Mouse (Mus musculus) forebrain, embryonic 14.5 days (tissue): Measurements from ENCODE around the gene Manba. TPM values are rescaled to one million over a fixed set of nuclear protein-coding genes. Genes with fewer than 3 reads are reported as not detected.

Experiments
- ATAC-seq: fragments of 200-750 bp; cut with Nextera tagmentation; 2 replicates; pipeline ENCODE4 v1.8.0; 2017; ENCODE audit warnings: mild to moderate bottlenecking, moderate library complexity
- DNase-seq: peaks from one replicate; pipeline ENCODE4 v3.0.0-alpha.2; 2015; ENCODE audit warnings: low spot score
- H3K27ac ChIP-seq: fragments of 300-500 bp; sonication (generic); 2 replicates; pipeline ENCODE4 v1.5.1; 2014; ENCODE audit warnings: low read depth, mild to moderate bottlenecking, control low read depth, low read length, moderate library complexity
- H3K27me3 ChIP-seq: fragments of 300-500 bp; sonication (generic); replicated peaks from 2 replicates; pipeline ENCODE4 v1.6.1; 2014; ENCODE audit warnings: low read length, control low read depth, mixed read lengths; ENCODE audit not compliant: control insufficient read depth, insufficient read depth
- H3K36me3 ChIP-seq: fragments of 300-500 bp; sonication (generic); 2 replicates; pipeline ENCODE4 v1.6.1; 2014; ENCODE audit warnings: low read length, control low read depth; ENCODE audit not compliant: control insufficient read depth, insufficient read depth
- H3K4me1 ChIP-seq: fragments of 300-500 bp; sonication (generic); 2 replicates; pipeline ENCODE4 v1.6.1; 2014; ENCODE audit warnings: antibody characterized with exemption, low read length, control low read depth; ENCODE audit not compliant: control insufficient read depth, insufficient read depth
- H3K4me2 ChIP-seq: fragments of 300-500 bp; sonication (generic); 2 replicates; pipeline ENCODE4 v1.6.1; 2014; ENCODE audit warnings: mild to moderate bottlenecking, control low read depth, low read length
- H3K4me3 ChIP-seq: fragments of 300-500 bp; sonication (generic); 2 replicates; pipeline ENCODE4 v1.5.1; 2014; ENCODE audit warnings: low read depth, low read length, control low read depth
- H3K9ac ChIP-seq: fragments of 300-500 bp; sonication (generic); 2 replicates; pipeline ENCODE4 v1.6.1; 2014; ENCODE audit warnings: mild to moderate bottlenecking, low read length, control low read depth, moderate library complexity
- H3K9me3 ChIP-seq: fragments of 300-500 bp; sonication (generic); replicated peaks from 2 replicates; pipeline ENCODE4 v1.6.1; 2016; ENCODE audit warnings: low read length, control low read depth, mixed read lengths; ENCODE audit not compliant: control insufficient read depth
- WGBS: fragments of 180-500 bp; shearing (Covaris S2); extraction: QIAGEN DNeasy Blood & Tissue Kit; methylation state at CpG from one replicate; pipeline ENCODE4 v1.1.7; 2014; 5-methylcytosine and 5-hydroxymethylcytosine counted together
- polyA plus RNA-seq: library from polyadenylated mRNA; unstranded; fragments of >200 nt; fragmentation: Nextera tagmentation; extraction: Ambion mirVana; gene quantifications from 2 replicates; pipeline ENCODE4 v1.2.1, GENCODE M21; 2014

Manba gene
- polyA plus RNA-seq, 1 experiment from 2014 or later = 4.1 TPM

GRCm38 (mm10) chr3:135575126-135575525 is 89.7 kb downstream of the Manba start:
- WGBS = 96% methylated on average over 3 of the region's 3 CpGs
- no peak overlapping the region for H3K9ac ChIP-seq
- no peak for ATAC-seq
- no peaks in the 10 kb centered on the region for H3K27me3 ChIP-seq
- H3K36me3 ChIP-seq = no peaks in the 10 kb centered on the region
- no peak overlapping the region for H3K4me2 ChIP-seq
- H3K4me1 ChIP-seq = no peaks in the 10 kb centered on the region
- no peak overlapping the region for H3K4me3 ChIP-seq
- no peak overlapping the region for H3K27ac ChIP-seq
- no peak for DNase-seq
- H3K9me3 ChIP-seq = no peaks in the 10 kb centered on the region

DNA sequence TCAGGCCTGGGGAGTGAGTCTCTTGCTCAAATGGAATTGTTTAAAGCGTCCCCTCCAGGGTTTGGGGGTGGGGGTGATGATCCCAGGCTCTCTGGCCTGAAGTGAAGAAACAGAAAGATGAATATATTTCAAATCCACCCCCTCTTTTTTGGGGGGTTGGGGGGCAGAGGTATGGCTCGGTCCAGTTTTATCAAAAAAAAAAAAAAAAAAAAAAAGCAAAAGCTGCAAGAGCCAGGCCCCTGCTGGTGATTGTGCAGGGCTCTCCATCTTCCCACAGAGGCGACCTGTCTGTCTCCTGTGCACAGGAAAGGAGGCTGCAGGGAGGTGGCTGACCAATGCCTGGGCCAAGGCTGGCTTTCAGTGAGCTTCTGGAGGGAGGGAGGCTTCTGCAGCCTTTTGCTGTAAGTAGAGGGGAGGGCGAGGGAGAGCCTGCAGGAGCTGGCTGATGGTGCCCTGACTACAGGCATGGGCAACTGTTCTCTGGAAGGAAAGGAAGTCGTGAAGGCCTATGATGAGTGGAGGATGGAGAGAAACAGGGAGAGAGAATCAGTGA is 93.3 kb downstream of the Manba start:
- no peak for ATAC-seq
- Histone ChIP-seq H3K27ac (no peak overlapping the region), H3K4me1 (peaks cover 4% of the 10 kb centered on the region), H3K4me2 (no peak overlapping the region), H3K27me3 (no peaks in the 10 kb centered on the region), H3K4me3 (no peak overlapping the region), H3K9me3 (no peaks in the 10 kb centered on the region), H3K9ac (no peak overlapping the region), H3K36me3 (no peaks in the 10 kb centered on the region)
- 60% methylated on average over 5 of the region's 5 CpGs for WGBS
- no peak for DNase-seq

GRCm38 (mm10) chr3:135579179-135579578 is 93.8 kb downstream of the Manba start:
- Histone ChIP-seq H3K27me3 (no peaks in the 10 kb centered on the region), H3K4me3 (no peak overlapping the region), H3K27ac (no peak overlapping the region), H3K4me1 (peaks cover 4% of the 10 kb centered on the region), H3K4me2 (no peak overlapping the region), H3K36me3 (peaks cover 3% of the 10 kb centered on the region; the same call in 1 of the 2 replicates), H3K9me3 (no peaks in the 10 kb centered on the region), H3K9ac (no peak overlapping the region)
- no peak for DNase-seq
- WGBS = 70% methylated on average over 4 of the region's 4 CpGs
- ATAC-seq = no peak

DNA sequence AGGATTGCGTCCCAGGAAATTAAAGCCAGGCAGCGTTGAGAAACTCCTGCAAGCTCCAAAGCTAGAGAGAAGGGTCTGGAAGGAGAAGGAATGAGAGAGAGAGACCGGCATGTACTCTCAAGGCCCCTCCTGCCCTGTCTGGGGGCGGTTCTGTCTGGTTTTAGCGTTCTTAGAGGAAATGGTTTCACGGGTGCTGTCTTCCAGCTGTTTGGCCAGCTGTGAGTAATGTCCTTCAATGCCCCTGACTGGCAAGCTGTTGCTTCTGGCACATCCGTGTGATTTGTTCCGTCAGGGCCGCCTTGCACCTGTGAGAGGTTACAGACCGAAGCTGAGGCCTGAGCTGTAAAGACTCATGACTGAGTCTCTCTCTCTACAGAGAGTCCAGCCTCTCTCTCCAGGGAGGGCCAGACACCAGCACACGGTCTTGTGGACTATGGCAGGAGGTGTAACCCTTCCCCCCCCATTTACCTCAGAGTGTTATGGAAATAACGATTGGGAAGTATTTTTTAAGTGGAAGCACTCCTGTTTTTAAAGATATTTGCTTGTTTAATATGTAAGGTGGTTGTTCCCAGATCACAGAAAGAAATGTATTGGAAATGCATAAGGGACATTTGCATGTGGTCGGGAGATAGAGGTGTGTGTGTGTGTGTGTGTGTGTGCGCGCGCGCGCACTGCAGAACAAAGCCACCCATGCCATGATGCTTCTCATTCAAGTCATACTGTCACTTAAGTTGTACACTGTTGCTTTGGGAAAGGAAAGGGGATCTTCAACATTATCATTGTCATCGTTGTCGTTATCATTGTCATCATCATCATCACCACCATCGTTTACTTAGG is 95.2 kb downstream of the Manba start:
- WGBS = 86% methylated on average over 21 of the region's 21 CpGs
- Histone ChIP-seq H3K9ac (no peak overlapping the region), H3K9me3 (no peaks in the 10 kb centered on the region), H3K27me3 (no peaks in the 10 kb centered on the region), H3K27ac (no peak overlapping the region), H3K4me3 (no peak overlapping the region), H3K36me3 (peaks cover 12% of the 10 kb centered on the region; the same call in 1 of the 2 replicates), H3K4me1 (peaks cover 4% of the 10 kb centered on the region), H3K4me2 (no peak overlapping the region)
- ATAC-seq (no peak), DNase-seq (no peak)

DNA sequence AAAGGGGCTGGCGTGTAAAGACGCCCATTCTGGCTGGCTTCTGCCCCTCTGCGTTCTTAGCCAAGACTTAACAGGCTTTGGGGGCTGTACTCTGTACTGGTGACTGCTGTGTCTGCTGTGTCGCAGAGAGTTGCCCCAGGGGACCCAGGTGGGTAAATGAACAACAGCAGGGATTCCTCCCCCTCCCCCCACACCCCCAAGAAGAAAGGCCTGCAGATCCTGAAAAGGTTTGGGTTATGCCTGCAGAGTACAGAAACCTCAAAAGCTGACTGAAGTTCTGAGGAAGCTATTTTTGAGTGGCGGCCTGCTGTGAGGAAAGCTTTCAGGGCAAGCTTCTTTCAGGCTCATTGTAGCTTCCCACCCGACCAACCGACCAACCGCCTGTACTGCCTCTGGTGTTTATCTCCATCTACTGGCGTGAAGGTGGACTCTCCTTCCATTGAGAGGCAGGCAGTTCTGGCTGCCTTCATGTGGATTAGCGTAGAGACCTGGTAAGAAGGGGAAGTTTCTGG is 96.3 kb downstream of the Manba start:
- Histone ChIP-seq H3K9me3 (no peaks in the 10 kb centered on the region), H3K4me2 (no peak overlapping the region), H3K36me3 (peaks cover 18% of the 10 kb centered on the region; the same call in 1 of the 2 replicates), H3K27me3 (no peaks in the 10 kb centered on the region), H3K27ac (no peak overlapping the region), H3K9ac (no peak overlapping the region), H3K4me1 (peaks cover 4% of the 10 kb centered on the region), H3K4me3 (no peak overlapping the region)
- DNase-seq = peak; percentile 71
- WGBS = 9% methylated on average over 10 of the region's 10 CpGs
- ATAC-seq = peak; percentile 76

DNA sequence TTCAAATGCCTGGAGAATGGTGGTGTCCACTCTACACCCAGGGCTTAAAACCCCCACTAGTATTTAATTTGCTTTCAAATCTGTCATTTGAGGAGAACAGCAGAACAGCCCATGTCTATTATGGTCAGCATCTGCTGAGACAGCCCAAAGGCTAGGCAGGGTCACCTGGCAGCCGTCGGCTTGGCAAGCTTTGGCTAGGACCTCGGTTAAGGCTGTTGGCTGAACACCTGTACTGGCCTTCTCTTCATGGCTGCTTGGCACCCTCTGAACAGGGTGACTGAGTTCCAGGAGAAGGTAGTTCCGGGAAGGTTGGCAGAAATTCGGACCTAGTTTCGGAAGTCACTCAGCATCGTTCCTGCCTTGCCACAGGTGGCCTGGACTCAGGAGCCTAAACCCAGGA is 96.8 kb downstream of the Manba start:
- ATAC-seq = no peak
- no peak overlapping the region for H3K27ac ChIP-seq

GRCm38 (mm10) chr3:135585482-135585881 is 100.1 kb downstream of the Manba start:
- H3K36me3 ChIP-seq = peaks cover 30% of the 10 kb centered on the region
- H3K27ac ChIP-seq = no peak overlapping the region
- H3K4me2 ChIP-seq = no peak overlapping the region
- 56% methylated on average over 6 of the region's 6 CpGs for WGBS
- DNase-seq (peak; percentile 20), ATAC-seq (peak; percentile 51)
- no peaks in the 10 kb centered on the region for H3K9me3 ChIP-seq
- no peak overlapping the region for H3K4me3 ChIP-seq
- no peak overlapping the region for H3K9ac ChIP-seq
- no peaks in the 10 kb centered on the region for H3K27me3 ChIP-seq
- peaks cover 4% of the 10 kb centered on the region for H3K4me1 ChIP-seq

More for the DNA sequence above, 96.8 kb downstream of the Manba start:
- no peak overlapping the region for H3K4me2 ChIP-seq
- H3K4me3 ChIP-seq = no peak overlapping the region
- 80% methylated on average over 7 of the region's 7 CpGs for WGBS
- no peak for DNase-seq
- H3K9me3 ChIP-seq = no peaks in the 10 kb centered on the region
- peaks cover 4% of the 10 kb centered on the region for H3K4me1 ChIP-seq
- H3K9ac ChIP-seq = no peak overlapping the region
- peaks cover 20% of the 10 kb centered on the region; the same call in 1 of the 2 replicates for H3K36me3 ChIP-seq
- no peaks in the 10 kb centered on the region for H3K27me3 ChIP-seq

GRCm38 (mm10) chr3:135586060-135586459 is 100.6 kb downstream of the Manba start:
- H3K4me2 ChIP-seq = no peak overlapping the region
- H3K36me3 ChIP-seq = peaks cover 34% of the 10 kb centered on the region
- 87% methylated on average over 2 of the region's 2 CpGs for WGBS
- no peak overlapping the region for H3K4me3 ChIP-seq
- H3K9me3 ChIP-seq = no peaks in the 10 kb centered on the region
- H3K27ac ChIP-seq = no peak overlapping the region
- H3K4me1 ChIP-seq = peaks cover 4% of the 10 kb centered on the region
- ATAC-seq (no peak), DNase-seq (no peak)
- H3K27me3 ChIP-seq = no peaks in the 10 kb centered on the region
- H3K9ac ChIP-seq = no peak overlapping the region

- Histone ChIP-seq H3K9ac (no peak overlapping the region), H3K27me3 (no peaks in the 10 kb centered on the region), H3K27ac (no peak overlapping the region), H3K36me3 (peaks cover 38% of the 10 kb centered on the region), H3K9me3 (no peaks in the 10 kb centered on the region), H3K4me1 (peaks cover 3% of the 10 kb centered on the region), H3K4me2 (no peak overlapping the region), H3K4me3 (no peak overlapping the region)
- DNase-seq (no peak), ATAC-seq (no peak)
- WGBS = 89% methylated on average over 4 of the region's 4 CpGs
These were observed 101.1 kb downstream of the Manba start for GRCm38 (mm10) chr3:135586471-135586880.
